Mouse (Mus musculus) duodenum, adult 2 months (tissue): Measurements from ENCODE around the gene Trpm4. TPM values are rescaled to one million over a fixed set of nuclear protein-coding genes. Genes with fewer than 3 reads are reported as not detected.

Experiments used
- polyA plus RNA-seq: library from polyadenylated mRNA; depleted of rRNA; stranded (reverse); fragments of >200 nt; gene quantifications from 2 replicates; pipeline ENCODE4 v1.2.3, GENCODE M21; 2012; ENCODE audit warnings: low replicate concordance; rRNA removed

Gene Trpm4
- polyA plus RNA-seq, result 125 and 254 TPM in 2 replicates

GRCm38 (mm10) chr7:45333431-45333982, at the start of gene Trpm4:
Trpm4 (minus strand) TSS chr7:45333780.

DNA sequence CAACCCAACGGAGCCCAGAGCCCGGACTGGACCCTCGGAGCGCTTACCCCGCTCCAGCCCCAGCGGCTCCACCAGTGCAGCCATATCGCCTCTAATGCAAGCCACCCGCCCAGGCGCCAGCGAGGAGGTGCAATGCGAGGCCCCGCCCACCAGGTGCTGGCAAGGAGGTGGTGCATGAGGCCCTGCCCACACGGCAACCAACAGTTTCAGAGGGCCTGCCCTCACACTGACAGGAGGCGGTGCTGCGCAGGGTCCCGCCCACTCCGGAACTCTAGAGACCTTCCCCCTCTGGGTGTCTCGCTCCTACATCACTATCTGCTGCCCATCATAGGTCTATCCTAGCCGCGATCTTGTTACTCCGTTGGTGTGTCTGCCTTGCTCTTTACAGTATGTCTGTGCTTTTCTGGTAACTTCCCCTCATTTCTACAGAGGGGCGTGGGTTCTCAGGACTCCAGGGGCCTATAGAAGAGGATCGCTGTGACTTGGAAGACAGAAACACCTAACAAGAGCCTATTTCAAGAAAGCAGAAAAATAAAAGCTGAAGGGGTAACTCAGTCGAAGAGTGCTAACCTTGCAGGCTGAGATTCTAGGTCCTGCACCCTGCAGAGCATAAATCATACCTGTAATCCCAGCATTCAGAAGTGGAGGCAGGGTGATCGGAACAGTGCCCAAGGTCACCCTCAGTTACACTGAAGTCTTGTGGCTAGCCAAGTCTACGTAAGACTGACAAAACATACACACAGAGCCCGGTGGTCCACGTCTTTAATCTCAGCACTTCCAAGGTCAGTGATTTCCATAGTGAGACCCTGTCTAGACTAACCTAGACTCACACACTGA, 37.1 kb upstream of the Trpm4 start, which contains the start of gene Lin7b:
Lin7b (minus strand) TSS at position 109 of the 837 bp plus-strand sequence.

GRCm38 (mm10) chr7:45366652-45367019, 33.1 kb upstream of the Trpm4 start, which contains the start of gene Ppfia3:
Ppfia3 (minus strand) TSS chr7:45367019.

DNA sequence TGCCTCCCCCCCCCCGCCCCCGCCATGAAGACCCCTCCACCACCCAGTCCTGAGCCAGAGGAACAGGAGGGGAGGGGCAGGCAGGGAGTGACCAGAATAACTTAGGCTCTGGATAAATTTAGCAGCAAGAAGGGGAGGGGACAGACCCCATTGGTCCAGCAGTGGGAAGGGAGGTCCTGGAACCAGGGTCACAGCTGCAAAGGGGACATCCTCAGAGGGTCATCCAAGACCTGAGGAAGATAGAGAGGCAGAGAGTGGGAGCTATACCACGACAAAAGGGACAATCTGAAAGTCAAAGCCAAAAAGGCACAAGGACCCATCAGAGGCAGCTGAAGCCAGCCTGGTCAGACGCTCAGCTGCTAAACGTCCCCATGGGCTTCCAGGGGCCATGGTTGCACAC, 1.5 kb upstream of the Trpm4 start, which contains the start of gene Hrc:
Hrc (plus strand) TSS at position 235 of the 400 bp plus-strand sequence.

GRCm38 (mm10) chr7:45277136-45277760, 56.3 kb downstream of the Trpm4 start, which contains the start of gene Slc6a21:
Slc6a21 (plus strand) TSS chr7:45277513.

Other genes starting within 250 kb of the Trpm4 start
- gene Rcn3, start 241.6 kb downstream of the Trpm4 start, polyA plus RNA-seq, result 42.1 and 62.3 TPM in 2 replicates
- 84.8 and 148 TPM in 2 replicates for gene Fcgrt, start 229.9 kb downstream of the Trpm4 start, polyA plus RNA-seq
- gene Rps11, start 209.3 kb downstream of the Trpm4 start, polyA plus RNA-seq, result 86.3 and 120 TPM in 2 replicates
- 462 and 1,279 TPM in 2 replicates for gene Rpl13a, start 205.0 kb downstream of the Trpm4 start, polyA plus RNA-seq
- 2.6 TPM in 1 of 2 replicates, not detected in the other for gene Gm45713, start 197.5 kb downstream of the Trpm4 start, polyA plus RNA-seq
- 41.6 and 41.8 TPM in 2 replicates for gene Flt3l, start 197.3 kb downstream of the Trpm4 start, polyA plus RNA-seq
- gene Pih1d1, start 179.5 kb downstream of the Trpm4 start, polyA plus RNA-seq, result 33.6 and 51.7 TPM in 2 replicates
- gene Aldh16a1, start 179.2 kb downstream of the Trpm4 start, polyA plus RNA-seq, result 214 and 420 TPM in 2 replicates
- 0.07 and 0.09 TPM in 2 replicates for gene Slc17a7, start 169.8 kb downstream of the Trpm4 start, polyA plus RNA-seq
- not detected in 2 replicates for gene Gfy, start 154.2 kb downstream of the Trpm4 start, polyA plus RNA-seq
- not detected in 2 replicates for gene Pth2, start 152.8 kb downstream of the Trpm4 start, polyA plus RNA-seq
- 0.04 TPM in 1 of 2 replicates, not detected in the other for gene Ccdc155, start 128.9 kb downstream of the Trpm4 start, polyA plus RNA-seq
- gene Dkkl1, start 121.6 kb downstream of the Trpm4 start, polyA plus RNA-seq, result 0.11 and 1.4 TPM in 2 replicates
- 7.2 and 14.7 TPM in 2 replicates for gene Tead2, start 118.0 kb downstream of the Trpm4 start, polyA plus RNA-seq
- gene Cd37, start 94.7 kb downstream of the Trpm4 start, polyA plus RNA-seq, result 12.2 and 41.2 TPM in 2 replicates
- not detected in 2 replicates for gene Slc6a16, start 92.7 kb downstream of the Trpm4 start, polyA plus RNA-seq
- 0.13 TPM in 1 of 2 replicates, not detected in the other for gene Slc6a21, start 56.3 kb downstream of the Trpm4 start, polyA plus RNA-seq
- gene Hrc, start 1.5 kb upstream of the Trpm4 start, polyA plus RNA-seq, result 0.09 and 0.55 TPM in 2 replicates
- 34.3 and 84.9 TPM in 2 replicates for gene Ppfia3, start 33.2 kb upstream of the Trpm4 start, polyA plus RNA-seq
- gene Lin7b, start 36.8 kb upstream of the Trpm4 start, polyA plus RNA-seq, result 2.5 and 6.3 TPM in 2 replicates
- gene Snrnp70, start 62.0 kb upstream of the Trpm4 start, polyA plus RNA-seq, result 112 and 146 TPM in 2 replicates
- gene Kcna7, start 71.9 kb upstream of the Trpm4 start, polyA plus RNA-seq, result 0.05 TPM in 2 replicates
- gene Ntf5, start 79.9 kb upstream of the Trpm4 start, polyA plus RNA-seq, result 0.05 and 0.39 TPM in 2 replicates
- gene Lhb, start 87.0 kb upstream of the Trpm4 start, polyA plus RNA-seq, result 0.26 TPM in 1 of 2 replicates, not detected in the other
- gene Gys1, start 101.1 kb upstream of the Trpm4 start, polyA plus RNA-seq, result 12.8 and 17.7 TPM in 2 replicates
- gene Ruvbl2, start 104.3 kb upstream of the Trpm4 start, polyA plus RNA-seq, result 41.3 and 64.9 TPM in 2 replicates
- 4,626 and 7,473 TPM in 2 replicates for gene Ftl1, start 126.1 kb upstream of the Trpm4 start, polyA plus RNA-seq
- gene Bax, start 133.1 kb upstream of the Trpm4 start, polyA plus RNA-seq, result 99.5 and 120 TPM in 2 replicates
- gene Tulp2, start 148.1 kb upstream of the Trpm4 start, polyA plus RNA-seq, result 0.18 TPM in 1 of 2 replicates, not detected in the other
- gene Gm45808, start 153.0 kb upstream of the Trpm4 start, polyA plus RNA-seq, result not detected in 2 replicates
- 0.32 and 0.59 TPM in 2 replicates for gene Dhdh, start 155.0 kb upstream of the Trpm4 start, polyA plus RNA-seq
- 567 and 598 TPM in 2 replicates for gene Nucb1, start 176.6 kb upstream of the Trpm4 start, polyA plus RNA-seq
- gene Ppp1r15a, start 192.5 kb upstream of the Trpm4 start, polyA plus RNA-seq, result 18.7 and 21.9 TPM in 2 replicates
- gene Plekha4, start 192.6 kb upstream of the Trpm4 start, polyA plus RNA-seq, result 3.7 and 6.0 TPM in 2 replicates
- gene Hsd17b14, start 221.1 kb upstream of the Trpm4 start, polyA plus RNA-seq, result 0.63 and 0.78 TPM in 2 replicates
- 31.0 and 41.9 TPM in 2 replicates for gene Bcat2, start 236.4 kb upstream of the Trpm4 start, polyA plus RNA-seq